Mouse (Mus musculus): ENCODE results near the gene Zfp771.

- no peak for TF ChIP-seq GATA1 (IDR thresholded peaks at IDR 0.05; ENCODE audit: borderline replicate concordance, low read length)
- no peak for TF ChIP-seq FLI1 (IDR thresholded peaks at IDR 0.05; ENCODE audit: low read length)
Measured at GRCm38 (mm10) chr7:127217475-127217874, 26.6 kb upstream of the Zfp771 start.

All from megakaryocyte, embryonic 14.5 days (primary cell).